Mouse (Mus musculus) hindbrain, embryonic 12.5 days (tissue): Measurements from ENCODE around the gene Psg19. TPM values are rescaled to one million over a fixed set of nuclear protein-coding genes. Genes with fewer than 3 reads are reported as not detected.

Source experiments
- polyA plus RNA-seq: library from polyadenylated mRNA; unstranded; fragments of >200 nt; fragmentation: Nextera tagmentation; extraction: Ambion mirVana; gene quantifications from 2 replicates; pipeline ENCODE4 v1.2.1, GENCODE M21; 2016

The Psg19 gene
- polyA plus RNA-seq, 1 experiment from 2014 or later = not detected

Other genes starting within 250 kb of the Psg19 start
- not detected in 2 replicates for gene Psg27, start 231.2 kb downstream of the Psg19 start, polyA plus RNA-seq
- gene Psg23, start 182.0 kb downstream of the Psg19 start, polyA plus RNA-seq = not detected in 2 replicates
- gene Psg21, start 141.8 kb downstream of the Psg19 start, polyA plus RNA-seq = not detected in 2 replicates
- gene Psg20, start 112.3 kb downstream of the Psg19 start, polyA plus RNA-seq = not detected in 2 replicates
- not detected in 2 replicates for gene Psg22, start 80.4 kb downstream of the Psg19 start, polyA plus RNA-seq
- not detected in 2 replicates for gene Psg17, start 23.1 kb upstream of the Psg19 start, polyA plus RNA-seq
- gene Mill2, start 41.4 kb upstream of the Psg19 start, polyA plus RNA-seq = 0.27 and 0.45 TPM in 2 replicates
- gene Pglyrp1, start 72.8 kb upstream of the Psg19 start, polyA plus RNA-seq = 2.9 and 3.8 TPM in 2 replicates
- gene Ccdc61, start 111.9 kb upstream of the Psg19 start, polyA plus RNA-seq = 28.8 and 31.9 TPM in 2 replicates
- 11.2 and 12.5 TPM in 2 replicates for gene Nova2, start 127.4 kb upstream of the Psg19 start, polyA plus RNA-seq
- 0.29 and 0.37 TPM in 2 replicates for gene Nanos2, start 188.9 kb upstream of the Psg19 start, polyA plus RNA-seq
- 6.8 and 6.9 TPM in 2 replicates for gene Mypop, start 192.7 kb upstream of the Psg19 start, polyA plus RNA-seq
- 44.0 and 47.4 TPM in 2 replicates for gene Irf2bp1, start 205.5 kb upstream of the Psg19 start, polyA plus RNA-seq
- 0.10 and 0.73 TPM in 2 replicates for gene Foxa3, start 225.0 kb upstream of the Psg19 start, polyA plus RNA-seq
- 47.0 and 50.8 TPM in 2 replicates for gene Sympk, start 225.9 kb upstream of the Psg19 start, polyA plus RNA-seq